Comparison of ENCODE assay signal across 1 mouse cellular context in the genomic region with DNA sequence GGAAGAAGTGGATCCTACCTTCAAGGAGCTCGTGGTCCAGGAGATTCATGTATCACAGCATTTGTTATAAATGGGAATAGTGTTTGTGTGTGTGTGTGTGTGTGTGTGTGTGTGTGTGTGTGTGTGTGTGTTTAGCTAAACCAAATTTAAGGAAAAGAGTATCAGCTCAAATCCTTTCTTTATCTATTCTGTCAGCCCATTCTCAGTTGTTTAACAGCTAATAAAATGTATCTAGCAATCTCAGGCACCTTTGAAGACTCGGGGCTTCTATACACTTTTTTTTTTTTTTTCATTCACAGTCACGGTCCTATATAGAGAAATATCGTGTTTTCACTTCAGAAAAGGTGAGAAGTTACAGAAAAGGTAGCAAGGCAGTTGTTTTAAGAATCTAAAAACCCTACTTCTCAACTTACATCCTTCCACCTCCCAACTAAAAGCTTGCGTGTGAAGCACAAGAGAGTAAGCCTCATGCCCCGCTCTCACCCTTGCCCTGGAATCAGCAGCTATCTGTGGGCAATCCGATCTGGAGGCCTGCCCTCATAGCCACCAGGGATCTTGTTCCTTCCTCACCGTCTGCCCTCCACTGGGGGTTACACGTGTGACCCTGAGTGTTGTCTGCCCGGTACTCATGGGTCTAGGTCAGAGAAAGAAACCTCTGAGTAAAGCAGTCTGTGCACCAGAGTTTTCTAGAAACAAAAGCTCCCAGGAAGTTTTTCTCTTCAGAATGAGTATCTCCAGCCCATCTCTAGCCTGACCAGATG.
TF ChIP-seq lines count a peak whose summit lies in the region.

No protein-coding gene starts in this region.

TF ChIP-seq in MEL, 35 proteins besides CTCF, POLR2A, EP300 and RAD21 (continued from another document):
- peak; percentile 94 for TF ChIP-seq RCOR1 (IDR thresholded peaks at IDR 0.05; ENCODE audit: low read depth, low read length)
- peak; percentile 57; the same call in 1 of the 2 replicates for TF ChIP-seq TCF12 (IDR thresholded peaks at IDR 0.05; ENCODE audit: low read depth, low read length)
- TF ChIP-seq UBTF (IDR thresholded peaks at IDR 0.05; ENCODE audit: borderline replicate concordance, insufficient read depth, low read depth, low read length), result no peak
- TF ChIP-seq ZNF384 (IDR thresholded peaks at IDR 0.05; ENCODE audit: low read depth, low read length), result peak; percentile 80
- TF ChIP-seq ETS1 (IDR thresholded peaks at IDR 0.05; ENCODE audit: low read depth, low read length), result 0 out of 2 replicates have a peak, but pooled peaks have one; percentile 28
- TF ChIP-seq CHD1 (IDR thresholded peaks at IDR 0.05; ENCODE audit: low read depth, low read length), result no peak
